Mouse (Mus musculus) midbrain, embryonic 16.5 days (tissue): ENCODE data around the gene Pam. TPM values are rescaled to one million over a fixed set of nuclear protein-coding genes. Genes with fewer than 3 reads are reported as not detected.

Source experiments
- ATAC-seq: fragments of 200-750 bp; cut with Nextera tagmentation; 2 replicates; pipeline ENCODE4 v1.8.0; 2017; ENCODE audit warnings: moderate TSS enrichment
- H3K27ac ChIP-seq: fragments of 300-500 bp; sonication (generic); 2 replicates; pipeline ENCODE4 v1.5.1; 2014; ENCODE audit warnings: mild to moderate bottlenecking, low read length, mixed read lengths
- H3K27me3 ChIP-seq: fragments of 300-500 bp; sonication (generic); 2 replicates; pipeline ENCODE4 v1.6.1; 2014; ENCODE audit warnings: low read depth, low read length, mixed read lengths; ENCODE audit not compliant: control insufficient read depth, insufficient read depth
- H3K36me3 ChIP-seq: fragments of 300-500 bp; sonication (generic); 2 replicates; pipeline ENCODE4 v1.6.1; 2014; ENCODE audit warnings: mild to moderate bottlenecking, low read length, moderate library complexity, mixed read lengths; ENCODE audit not compliant: control insufficient read depth, insufficient read depth
- H3K4me1 ChIP-seq: fragments of 300-500 bp; sonication (generic); 2 replicates; pipeline ENCODE4 v1.6.1; 2014; ENCODE audit warnings: mild to moderate bottlenecking, low read length, mixed read lengths; ENCODE audit not compliant: control insufficient read depth, insufficient read depth
- H3K4me2 ChIP-seq: fragments of 300-500 bp; sonication (generic); 2 replicates; pipeline ENCODE4 v1.6.1; 2014; ENCODE audit warnings: mild to moderate bottlenecking, low read length, mixed read lengths
- H3K4me3 ChIP-seq: fragments of 300-500 bp; sonication (generic); 2 replicates; pipeline ENCODE4 v1.5.1; 2014; ENCODE audit warnings: low read depth, mild to moderate bottlenecking, low read length, moderate library complexity, mixed read lengths
- H3K9ac ChIP-seq: fragments of 300-500 bp; sonication (generic); 2 replicates; pipeline ENCODE4 v1.6.1; 2014; ENCODE audit warnings: low read depth, low read length, mixed read lengths
- H3K9me3 ChIP-seq: fragments of 300-500 bp; sonication (generic); replicated peaks from 2 replicates; pipeline ENCODE4 v1.6.1; 2014; ENCODE audit warnings: mild to moderate bottlenecking, low read length, mixed read lengths; ENCODE audit not compliant: control insufficient read depth, poor library complexity, severe bottlenecking
- WGBS: fragments of 180-500 bp; shearing (Covaris S2); extraction: QIAGEN DNeasy Blood & Tissue Kit; methylation state at CpG from one replicate; pipeline ENCODE4 v1.1.7; 2014; 5-methylcytosine and 5-hydroxymethylcytosine counted together
- polyA plus RNA-seq: library from polyadenylated mRNA; unstranded; fragments of >200 nt; fragmentation: Nextera tagmentation; extraction: Ambion mirVana; gene quantifications from 2 replicates; pipeline ENCODE4 v1.2.1, GENCODE M21; 2015

The Pam gene
- polyA plus RNA-seq, 1 experiment from 2014 or later = 35.6 TPM

DNA sequence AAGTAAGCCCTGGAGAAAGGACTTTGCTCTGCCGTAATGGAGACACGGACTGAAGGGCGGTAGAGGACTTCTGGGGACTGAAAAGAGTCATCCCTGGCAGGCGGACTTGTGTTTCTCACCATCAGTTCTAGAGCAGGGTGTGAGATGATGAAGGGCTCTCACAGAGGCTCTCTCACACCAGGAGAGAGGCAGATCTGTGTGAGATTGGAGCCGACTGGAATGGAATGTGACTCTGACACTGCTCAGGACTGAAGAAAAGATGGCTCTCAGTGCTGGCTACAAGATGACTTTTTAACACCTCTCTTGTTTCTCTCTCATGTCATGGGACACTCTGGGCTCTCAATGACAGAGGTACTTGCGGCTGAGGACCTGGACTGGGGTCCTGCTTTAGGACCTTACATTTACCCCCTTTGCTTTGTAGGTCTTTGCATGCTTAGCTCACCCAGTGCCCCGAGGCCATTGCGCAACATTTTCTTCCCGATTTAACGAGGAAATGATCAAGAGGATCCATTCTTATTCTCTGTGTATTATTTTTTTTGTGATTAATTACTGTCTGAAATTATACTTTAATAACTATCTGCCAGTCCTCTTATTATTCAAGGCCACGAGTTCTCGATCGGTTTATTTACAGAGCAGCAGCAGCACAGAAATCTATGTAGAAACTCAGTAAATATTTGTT lies 10.7 kb downstream of the Pam start:
- H3K27ac ChIP-seq = no peak overlapping the region
- H3K36me3 ChIP-seq = no peaks in the 10 kb centered on the region
- no peak overlapping the region for H3K9ac ChIP-seq
- no peaks in the 10 kb centered on the region for H3K9me3 ChIP-seq
- H3K4me1 ChIP-seq = peaks cover 20% of the 10 kb centered on the region
- no peaks in the 10 kb centered on the region for H3K27me3 ChIP-seq
- ATAC-seq = peak; percentile 25; the same call in 1 of the 2 replicates
- no peak overlapping the region for H3K4me2 ChIP-seq
- no peak overlapping the region for H3K4me3 ChIP-seq
- WGBS = 59% methylated on average over 13 of the region's 13 CpGs

DNA sequence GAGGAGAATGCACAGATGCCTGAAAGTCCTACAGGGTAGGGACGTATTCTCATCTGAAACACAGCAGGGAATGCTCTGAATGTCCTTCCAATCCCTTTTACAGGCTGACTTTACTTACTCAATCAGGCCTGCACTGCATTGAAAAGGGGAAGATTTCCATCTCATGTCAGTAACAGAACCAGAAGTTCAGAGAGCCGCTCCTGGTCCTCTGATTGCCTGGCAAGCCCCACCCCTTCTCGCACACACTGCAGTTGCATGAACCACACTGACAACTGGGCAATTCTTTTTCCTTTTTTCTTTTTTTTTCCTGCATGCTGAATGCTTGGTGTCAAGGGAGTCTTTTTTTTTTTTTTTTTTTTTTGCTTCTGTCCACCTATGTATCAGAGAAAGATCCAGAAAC lies 11.9 kb downstream of the Pam start:
- no peak overlapping the region for H3K9ac ChIP-seq
- H3K27me3 ChIP-seq = no peaks in the 10 kb centered on the region
- no peaks in the 10 kb centered on the region for H3K9me3 ChIP-seq
- peaks cover 20% of the 10 kb centered on the region for H3K4me1 ChIP-seq
- no peak overlapping the region for H3K4me2 ChIP-seq
- H3K27ac ChIP-seq = no peak overlapping the region
- no peak overlapping the region for H3K4me3 ChIP-seq
- 49% methylated on average over 3 of the region's 3 CpGs for WGBS
- no peaks in the 10 kb centered on the region for H3K36me3 ChIP-seq
- ATAC-seq = peak; percentile 40; the same call in 1 of the 2 replicates

DNA sequence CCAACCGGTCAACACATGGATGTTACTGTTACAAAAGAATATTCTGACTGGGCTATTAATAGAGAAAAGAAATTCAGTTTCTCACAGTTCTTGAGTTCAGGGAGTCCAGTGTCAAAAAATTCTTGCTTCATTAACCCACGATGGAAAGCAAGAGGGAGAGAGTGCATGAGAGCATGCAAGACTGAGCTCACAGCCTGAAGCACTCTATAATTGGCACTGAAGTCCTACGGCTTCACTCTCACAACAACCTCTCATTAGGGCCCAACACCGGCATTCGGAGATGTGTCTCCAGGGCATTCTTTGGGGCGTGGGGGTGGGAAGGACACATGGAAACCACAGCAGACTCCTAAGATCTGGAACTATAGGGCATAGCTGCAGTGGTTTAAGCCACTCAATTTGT lies 12.5 kb downstream of the Pam start:
- ATAC-seq = 0 out of 2 replicates have a peak, but pooled peaks have one; percentile 33
- no peak overlapping the region for H3K4me2 ChIP-seq
- no peaks in the 10 kb centered on the region for H3K9me3 ChIP-seq

DNA sequence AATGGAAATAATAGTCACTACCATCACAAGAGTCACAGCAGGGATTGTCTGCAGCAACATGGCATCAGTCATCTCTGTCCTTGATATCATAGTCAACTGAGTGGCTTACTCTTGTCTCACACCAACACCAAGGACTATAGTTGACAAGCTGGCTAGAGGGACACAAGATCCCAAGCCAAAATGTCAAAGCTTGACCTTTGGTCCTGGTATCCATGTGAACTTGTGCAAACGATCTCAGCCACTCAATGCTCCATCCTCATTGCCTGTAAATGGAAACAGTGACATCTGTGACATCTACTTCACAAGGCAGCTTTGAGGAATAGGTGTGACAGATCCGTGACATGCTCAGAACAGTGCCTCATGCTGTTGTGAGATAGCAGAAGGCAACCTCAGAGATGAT lies 15.0 kb downstream of the Pam start:
- H3K4me1 ChIP-seq = peaks cover 14% of the 10 kb centered on the region
- H3K27ac ChIP-seq = no peak overlapping the region
- H3K27me3 ChIP-seq = no peaks in the 10 kb centered on the region
- H3K9ac ChIP-seq = no peak overlapping the region
- no peak overlapping the region for H3K4me3 ChIP-seq
- H3K9me3 ChIP-seq = no peaks in the 10 kb centered on the region
- 76% methylated on average over 2 of the region's 2 CpGs for WGBS
- no peak for ATAC-seq
- no peak overlapping the region for H3K4me2 ChIP-seq
- H3K36me3 ChIP-seq = no peaks in the 10 kb centered on the region

More for the DNA sequence above, 12.5 kb downstream of the Pam start:
- H3K4me3 ChIP-seq = no peak overlapping the region
- H3K9ac ChIP-seq = no peak overlapping the region
- WGBS = 48% methylated on average over 6 of the region's 6 CpGs
- H3K27me3 ChIP-seq = no peaks in the 10 kb centered on the region
- H3K27ac ChIP-seq = peak overlapping the region; percentile 11; the same call in 1 of the 2 replicates
- peaks cover 20% of the 10 kb centered on the region for H3K4me1 ChIP-seq
- no peaks in the 10 kb centered on the region for H3K36me3 ChIP-seq

DNA sequence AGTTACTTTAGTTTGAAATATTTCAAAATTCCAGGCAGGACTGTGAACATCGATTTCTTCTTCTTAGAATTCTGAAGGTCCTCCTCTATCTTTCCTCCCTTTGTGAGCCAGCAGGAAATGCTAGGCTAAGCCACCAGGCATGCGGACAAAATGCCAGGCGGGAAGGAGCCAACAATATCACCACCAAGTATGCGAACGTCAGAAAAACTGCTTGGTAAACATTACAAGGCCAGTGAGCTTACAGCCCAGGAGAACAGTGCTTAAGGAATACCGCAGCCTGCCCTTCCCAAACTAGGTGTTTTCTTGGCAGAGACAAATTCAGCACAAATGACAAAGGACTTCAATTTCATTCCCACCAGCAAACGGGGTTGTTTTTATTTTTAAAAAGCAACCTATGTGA lies 15.8 kb downstream of the Pam start:
- ATAC-seq = no peak
- Histone ChIP-seq H3K4me3 (no peak overlapping the region), H3K9me3 (no peaks in the 10 kb centered on the region), H3K27ac (no peak overlapping the region), H3K4me2 (no peak overlapping the region), H3K27me3 (no peaks in the 10 kb centered on the region), H3K9ac (no peak overlapping the region), H3K4me1 (peaks cover 14% of the 10 kb centered on the region), H3K36me3 (no peaks in the 10 kb centered on the region)
- WGBS = 66% methylated on average over 7 of the region's 7 CpGs

DNA sequence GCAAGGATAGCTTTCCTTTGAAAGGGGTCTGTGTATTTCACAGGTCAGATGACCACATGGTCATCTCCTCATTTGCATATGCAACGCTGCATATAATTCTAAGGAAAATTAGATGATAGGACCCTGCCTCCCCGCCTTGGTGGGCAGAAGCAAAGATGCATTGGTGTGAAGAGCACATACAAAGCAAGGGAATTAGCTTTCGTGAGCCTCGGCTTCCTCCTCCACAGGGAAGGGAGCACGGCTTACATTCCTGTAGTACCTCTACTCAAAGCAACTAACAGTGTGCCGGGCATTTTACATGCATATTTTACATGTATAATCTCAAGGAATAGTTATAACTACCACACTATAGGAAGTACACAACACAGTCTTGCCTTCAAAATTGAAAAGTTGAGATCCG lies 16.7 kb downstream of the Pam start:
- no peak overlapping the region for H3K4me2 ChIP-seq
- no peak overlapping the region for H3K4me3 ChIP-seq
- H3K27ac ChIP-seq = no peak overlapping the region
- no peaks in the 10 kb centered on the region for H3K27me3 ChIP-seq
- H3K36me3 ChIP-seq = no peaks in the 10 kb centered on the region
- no peak overlapping the region for H3K9ac ChIP-seq
- H3K4me1 ChIP-seq = peaks cover 11% of the 10 kb centered on the region
- WGBS = 81% methylated on average over 7 of the region's 7 CpGs
- H3K9me3 ChIP-seq = no peaks in the 10 kb centered on the region
- ATAC-seq = no peak

DNA sequence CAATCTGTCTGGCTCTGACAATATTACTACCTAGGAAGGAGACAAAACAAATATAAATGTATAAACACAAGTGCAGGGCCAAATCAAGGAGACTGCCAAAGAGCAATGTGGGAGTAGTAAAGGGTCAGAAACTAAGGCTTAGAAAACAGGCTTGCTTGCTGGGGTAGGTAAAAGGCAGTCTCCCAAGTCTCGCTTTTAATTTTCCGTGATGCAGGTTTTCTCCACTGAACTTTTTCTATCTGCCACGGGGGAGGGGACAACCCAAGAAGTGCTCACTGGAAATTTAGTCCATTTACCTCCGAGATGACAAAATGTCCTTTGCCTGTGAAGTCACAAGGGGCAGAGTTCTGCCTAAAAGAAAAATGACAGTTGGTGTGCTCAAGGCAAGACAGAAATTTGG lies 21.6 kb downstream of the Pam start:
- no peak overlapping the region for H3K27ac ChIP-seq

DNA sequence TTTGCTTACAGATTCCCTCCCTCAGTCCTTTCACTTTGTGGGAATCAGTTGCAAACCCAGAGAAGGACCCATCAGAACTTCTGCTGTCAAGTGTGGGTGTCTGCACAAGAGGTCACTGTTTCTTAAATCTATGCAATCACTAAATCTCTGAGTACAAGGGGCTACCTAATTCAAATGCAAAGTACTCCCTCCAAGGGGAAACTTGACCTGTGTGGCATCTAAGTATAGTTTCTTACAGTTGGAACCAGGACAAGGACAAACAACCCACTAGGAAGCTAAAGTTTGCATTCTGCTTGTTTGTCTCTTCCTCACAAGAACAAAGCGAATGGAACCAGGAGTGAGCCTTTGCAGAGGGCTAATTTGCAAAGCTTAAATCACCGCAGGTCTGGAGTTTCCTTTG lies 22.3 kb downstream of the Pam start:
- Histone ChIP-seq H3K27me3 (no peaks in the 10 kb centered on the region), H3K27ac (no peak overlapping the region), H3K4me2 (no peak overlapping the region), H3K36me3 (no peaks in the 10 kb centered on the region), H3K9me3 (no peaks in the 10 kb centered on the region), H3K4me1 (no peaks in the 10 kb centered on the region; the same call in 1 of the 2 replicates), H3K4me3 (no peak overlapping the region), H3K9ac (no peak overlapping the region)
- 15% methylated on average over 2 of the region's 2 CpGs for WGBS
- no peak for ATAC-seq

More for the DNA sequence above, 21.6 kb downstream of the Pam start:
- Histone ChIP-seq H3K4me2 (no peak overlapping the region), H3K36me3 (no peaks in the 10 kb centered on the region), H3K4me1 (no peaks in the 10 kb centered on the region; the same call in 1 of the 2 replicates), H3K27me3 (no peaks in the 10 kb centered on the region), H3K4me3 (no peak overlapping the region), H3K9me3 (no peaks in the 10 kb centered on the region), H3K9ac (no peak overlapping the region)
- no peak for ATAC-seq
- WGBS = 70% methylated on average over 4 of the region's 4 CpGs

DNA sequence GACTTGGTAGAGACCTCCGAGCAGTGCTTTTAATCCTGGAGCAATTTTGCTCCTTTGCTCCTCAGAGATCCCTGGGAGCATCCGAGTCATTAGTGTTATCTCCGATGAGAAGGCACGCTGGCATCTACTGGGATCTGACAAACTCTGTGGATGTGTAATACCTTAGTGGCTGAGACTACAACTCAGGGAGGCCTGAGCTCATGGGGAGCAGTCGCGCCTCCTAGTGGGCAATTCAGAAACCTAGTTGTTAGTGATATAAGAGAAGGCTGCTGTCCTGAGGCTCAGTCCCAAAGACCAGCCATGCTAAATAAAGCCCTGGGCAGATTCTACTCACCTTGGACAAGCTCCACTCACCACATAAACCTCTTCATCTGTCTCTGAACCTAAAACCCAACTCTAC lies 23.4 kb downstream of the Pam start:
- no peaks in the 10 kb centered on the region for H3K27me3 ChIP-seq
- no peaks in the 10 kb centered on the region; the same call in 1 of the 2 replicates for H3K4me1 ChIP-seq
- no peak overlapping the region for H3K4me3 ChIP-seq
- ATAC-seq = no peak
- no peak overlapping the region for H3K27ac ChIP-seq
- H3K4me2 ChIP-seq = no peak overlapping the region
- H3K9ac ChIP-seq = no peak overlapping the region
- no peaks in the 10 kb centered on the region for H3K36me3 ChIP-seq
- H3K9me3 ChIP-seq = no peaks in the 10 kb centered on the region; the same call in 1 of the 2 replicates
- 51% methylated on average over 6 of the region's 6 CpGs for WGBS
